Mouse (Mus musculus) liver, postnatal 0 days (tissue): Measurements from ENCODE around the gene Atrip. TPM values are rescaled to one million over a fixed set of nuclear protein-coding genes. Genes with fewer than 3 reads are reported as not detected.
A peak's percentile ranks its signal among the peaks of the same experiment; 100 is the strongest.

Experiments used
- ATAC-seq: fragments of 200-750 bp; cut with Nextera tagmentation; 2 replicates; pipeline ENCODE4 v1.8.0; 2017; ENCODE audit warnings: mild to moderate bottlenecking, moderate library complexity
- DNase-seq: peaks from one replicate; pipeline ENCODE4 v3.0.0-alpha.2; 2016
- H3K27ac ChIP-seq: fragments of 300-500 bp; sonication (generic); 2 replicates; pipeline ENCODE4 v1.5.1; 2014; ENCODE audit warnings: antibody characterized with exemption, moderate library complexity, mild to moderate bottlenecking, low read depth
- H3K27me3 ChIP-seq: fragments of 300-500 bp; sonication (generic); 2 replicates; pipeline ENCODE4 v1.6.1; 2014; ENCODE audit warnings: low read length, control low read depth, mixed read lengths; ENCODE audit not compliant: insufficient read depth
- H3K36me3 ChIP-seq: fragments of 300-500 bp; sonication (generic); replicated peaks from 2 replicates; pipeline ENCODE4 v1.6.1; 2014; ENCODE audit warnings: mild to moderate bottlenecking, control low read depth, low read length, moderate library complexity, mixed read lengths; ENCODE audit not compliant: insufficient read depth
- H3K4me1 ChIP-seq: fragments of 300-500 bp; sonication (generic); 2 replicates; pipeline ENCODE4 v1.6.1; 2014; ENCODE audit warnings: antibody characterized with exemption, mild to moderate bottlenecking, control low read depth; ENCODE audit not compliant: insufficient read depth
- H3K4me2 ChIP-seq: fragments of 300-500 bp; sonication (generic); 2 replicates; pipeline ENCODE4 v1.6.1; 2014; ENCODE audit warnings: low read depth, mild to moderate bottlenecking, low read length, moderate library complexity, mixed read lengths
- H3K4me3 ChIP-seq: fragments of 300-500 bp; sonication (generic); 2 replicates; pipeline ENCODE4 v1.5.1; 2014; ENCODE audit warnings: low read depth, low read length
- H3K9ac ChIP-seq: fragments of 300-500 bp; sonication (generic); replicated peaks from 2 replicates; pipeline ENCODE4 v1.6.1; 2014; ENCODE audit warnings: mild to moderate bottlenecking, moderate library complexity
- H3K9me3 ChIP-seq: fragments of 300-500 bp; sonication (generic); 2 replicates; pipeline ENCODE4 v1.6.1; 2016; ENCODE audit warnings: mild to moderate bottlenecking, control low read depth, low read length, mixed read lengths
- CTCF ChIP-seq: sonication (generic); IDR thresholded peaks from 2 replicates; pipeline ENCODE4 v1.5.1; 2016; ENCODE audit warnings: antibody characterized with exemption, low read depth
- EP300 ChIP-seq: IDR thresholded peaks from 2 replicates; pipeline ENCODE4 v1.6.1; 2016; ENCODE audit warnings: antibody characterized with exemption, low read depth, mild to moderate bottlenecking
- WGBS: fragments of 180-500 bp; shearing (Covaris S2); extraction: QIAGEN DNeasy Blood & Tissue Kit; methylation state at CpG from one replicate; pipeline ENCODE4 v1.1.7; 2014; ENCODE audit not compliant: insufficient replicate concordance; 5-methylcytosine and 5-hydroxymethylcytosine counted together
- polyA plus RNA-seq: library from polyadenylated mRNA; unstranded; fragments of >200 nt; fragmentation: Nextera tagmentation; extraction: Ambion mirVana; gene quantifications from 2 replicates; pipeline ENCODE4 v1.2.1, GENCODE M21; 2015

Atrip gene
- 6.1 and 6.7 TPM in 2 replicates for polyA plus RNA-seq

DNA sequence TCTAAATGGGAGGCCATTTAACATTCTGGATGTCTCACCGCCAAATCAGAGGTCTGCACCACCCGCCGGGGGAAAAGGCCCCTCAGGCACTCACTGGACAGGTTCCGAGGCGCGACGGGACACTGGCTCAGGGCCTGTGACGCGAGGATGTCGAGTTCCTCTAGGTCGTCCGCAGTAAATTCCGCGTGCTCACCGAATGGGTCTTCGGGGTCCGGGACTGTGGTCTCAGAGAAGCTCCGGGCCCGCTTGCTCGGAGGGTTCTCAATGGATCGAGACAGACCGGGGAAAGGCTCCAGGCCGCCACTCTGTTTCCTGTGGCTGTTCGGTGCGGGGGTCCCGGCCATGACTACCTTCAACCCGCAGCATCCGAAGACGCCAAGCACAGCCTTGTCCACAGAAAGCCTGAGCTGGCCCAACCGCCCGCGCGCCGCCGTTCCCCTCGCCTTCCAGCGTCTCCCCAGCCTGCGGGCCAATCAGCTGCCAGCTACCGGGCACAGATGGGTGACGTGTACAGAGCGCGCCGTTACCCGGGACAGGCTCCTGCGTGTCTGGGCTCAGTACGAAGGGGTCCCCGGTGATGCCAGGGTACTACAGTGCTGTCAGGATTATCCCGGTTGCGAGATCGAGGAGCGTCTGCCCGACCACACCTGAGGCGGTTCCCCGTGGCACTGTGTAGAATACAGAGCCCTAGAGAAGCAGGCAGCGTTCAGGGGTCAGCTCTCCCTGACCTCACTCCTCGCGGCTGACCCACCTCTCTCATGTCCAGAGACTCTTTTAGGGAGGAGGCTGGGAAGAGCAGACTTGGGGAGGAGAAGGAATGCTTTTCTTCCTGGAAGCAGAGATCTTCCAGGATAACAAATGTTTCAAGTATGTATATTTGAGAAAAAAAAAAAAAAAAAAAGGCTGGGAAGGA is at the start of gene Atrip:
Gene Atrip, minus strand, starts transcription at position 464 of the 913 bp plus-strand sequence.
- 1% methylated on average over 57 of the region's 57 CpGs for WGBS
- Histone ChIP-seq H3K9ac (peak within 1 kb of the TSS; percentile 86), H3K9me3 (no peaks in the 10 kb centered on the region), H3K27me3 (no peaks in the 10 kb centered on the region), H3K36me3 (peaks cover 24% of the 10 kb centered on the region), H3K4me3 (peak within 1 kb of the TSS; percentile 84), H3K4me2 (peak within 1 kb of the TSS; percentile 94), H3K4me1 (peaks cover 11% of the 10 kb centered on the region), H3K27ac (peak within 1 kb of the TSS; percentile 73)
- TF ChIP-seq CTCF (no peak), EP300 (no peak)
- DNase-seq (peak; percentile 93), ATAC-seq (peak; percentile 100)

DNA sequence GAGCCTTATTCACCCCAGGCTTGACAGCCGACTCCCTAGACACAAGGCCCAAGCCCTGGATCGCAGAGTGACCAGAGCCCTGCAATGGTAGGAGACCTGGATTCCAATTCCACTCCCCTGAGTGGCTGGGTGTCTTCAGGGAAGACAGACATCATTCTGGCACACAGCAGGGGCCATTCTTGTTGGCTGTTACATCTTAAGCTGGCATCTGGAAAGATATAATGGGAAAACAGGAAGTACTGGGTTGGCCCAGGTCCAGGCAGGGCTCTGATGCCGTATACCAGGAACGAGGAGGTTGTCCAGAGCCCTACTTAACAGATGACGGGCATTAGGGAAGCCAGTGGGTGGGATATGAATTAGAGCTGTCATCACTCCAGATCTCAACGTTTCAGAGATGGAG is 49.3 kb upstream of the Atrip start:
- no peak for ATAC-seq
- peak; percentile 15 for DNase-seq
- TF ChIP-seq CTCF (no peak), EP300 (no peak)

DNA sequence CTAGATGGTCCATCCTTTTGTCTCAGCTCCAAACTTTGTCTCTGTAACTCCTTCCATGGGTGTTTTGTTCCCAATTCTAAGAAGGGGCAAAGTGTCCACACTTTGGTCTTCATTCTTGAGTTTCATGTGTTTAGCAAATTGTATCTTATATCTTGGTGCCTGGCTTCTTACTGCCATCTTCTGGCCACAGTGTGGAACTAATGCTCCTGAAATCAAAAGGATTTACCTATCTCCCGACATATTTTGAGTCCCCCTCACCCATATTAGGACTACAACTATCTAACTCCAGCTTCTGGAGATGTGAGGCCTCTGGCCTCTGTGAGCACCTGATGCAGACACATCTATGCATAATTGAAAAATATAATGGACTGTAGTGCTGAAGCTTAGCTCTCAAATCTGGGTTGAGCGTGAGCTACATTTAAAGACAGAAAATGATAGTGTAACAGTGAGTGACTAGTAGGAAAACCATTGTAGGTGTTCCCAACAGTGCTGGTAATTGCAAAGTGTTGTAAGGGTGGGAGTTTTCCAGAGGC is 48.7 kb upstream of the Atrip start:
- 41% methylated on average over 2 of the region's 2 CpGs for WGBS
- DNase-seq: peak; percentile 27
- Histone ChIP-seq H3K36me3 (peaks cover 5% of the 10 kb centered on the region; the same call in 1 of the 2 replicates), H3K4me1 (0 out of 2 replicates have a peak, but pooled peaks cover 3% of the 10 kb centered on the region), H3K27me3 (no peaks in the 10 kb centered on the region), H3K4me3 (no peak overlapping the region), H3K4me2 (no peak overlapping the region), H3K9me3 (no peaks in the 10 kb centered on the region), H3K9ac (no peak overlapping the region), H3K27ac (no peak overlapping the region)
- ATAC-seq: no peak
- TF ChIP-seq CTCF (peak; percentile 74), EP300 (no peak)

More for the DNA sequence above, 49.3 kb upstream of the Atrip start:
- Histone ChIP-seq H3K4me2 (no peak overlapping the region), H3K9ac (no peak overlapping the region), H3K27me3 (no peaks in the 10 kb centered on the region), H3K4me1 (0 out of 2 replicates have a peak, but pooled peaks cover 3% of the 10 kb centered on the region), H3K4me3 (no peak overlapping the region), H3K9me3 (no peaks in the 10 kb centered on the region), H3K36me3 (no peaks in the 10 kb centered on the region; the same call in 1 of the 2 replicates), H3K27ac (no peak overlapping the region)
- 45% methylated on average over 6 of the region's 6 CpGs for WGBS

DNA sequence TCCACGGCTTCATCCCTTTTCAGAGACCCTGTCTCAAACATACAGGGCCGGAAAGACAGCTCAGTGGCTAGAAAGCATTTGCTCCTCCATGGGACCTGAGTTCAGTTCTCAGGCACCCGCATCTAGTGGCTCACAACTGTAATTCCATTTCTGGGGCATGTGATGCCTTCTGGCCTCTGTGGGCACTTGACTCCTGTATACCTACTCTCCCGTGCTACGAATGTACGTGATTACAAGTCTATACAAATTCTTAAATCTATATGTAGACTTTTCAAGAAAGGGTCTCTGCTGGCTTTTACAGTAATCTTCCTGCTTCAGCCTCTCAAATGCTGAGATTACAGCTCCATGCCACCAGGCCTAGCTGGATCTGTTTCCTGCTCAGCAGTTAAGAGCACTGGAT is 47.0 kb upstream of the Atrip start:
- H3K36me3 ChIP-seq: peaks cover 9% of the 10 kb centered on the region; the same call in 1 of the 2 replicates
- TF ChIP-seq EP300 (no peak), CTCF (no peak)
- 74% methylated on average over 6 of the region's 6 CpGs for WGBS
- no peak overlapping the region for H3K27ac ChIP-seq
- no peaks in the 10 kb centered on the region for H3K27me3 ChIP-seq
- H3K4me3 ChIP-seq: no peak overlapping the region
- H3K4me1 ChIP-seq: 0 out of 2 replicates have a peak, but pooled peaks cover 3% of the 10 kb centered on the region
- no peak overlapping the region for H3K4me2 ChIP-seq
- H3K9ac ChIP-seq: no peak overlapping the region
- H3K9me3 ChIP-seq: no peaks in the 10 kb centered on the region
- no peak for ATAC-seq
- DNase-seq: no peak

DNA sequence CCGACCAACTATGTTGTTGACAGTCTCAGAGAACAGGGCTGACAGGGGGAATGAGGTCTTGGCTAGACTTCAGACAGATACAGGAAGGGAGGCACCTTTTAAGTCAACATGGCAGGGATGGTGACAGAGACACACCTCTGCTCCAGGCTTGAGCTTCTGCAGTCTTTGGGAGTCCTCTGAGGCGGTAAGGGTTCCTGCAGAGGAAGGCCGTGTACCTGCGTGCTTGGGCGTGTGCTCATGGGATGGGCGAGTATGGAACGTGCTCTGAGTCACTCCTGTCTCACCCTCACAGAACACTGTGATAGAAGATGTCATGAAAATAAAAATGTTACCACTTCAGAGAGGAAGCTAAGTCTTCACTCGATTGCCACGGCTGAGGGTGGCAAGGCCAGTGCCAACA is 45.6 kb upstream of the Atrip start:
- H3K4me1 ChIP-seq: 0 out of 2 replicates have a peak, but pooled peaks cover 3% of the 10 kb centered on the region
- 84% methylated on average over 9 of the region's 9 CpGs for WGBS
- H3K4me2 ChIP-seq: no peak overlapping the region
- no peak overlapping the region for H3K27ac ChIP-seq
- no peak overlapping the region for H3K9ac ChIP-seq
- no peak for ATAC-seq
- no peak for DNase-seq
- TF ChIP-seq EP300: no peak
- no peak for TF ChIP-seq CTCF
- H3K4me3 ChIP-seq: no peak overlapping the region
- no peaks in the 10 kb centered on the region for H3K9me3 ChIP-seq
- H3K36me3 ChIP-seq: peaks cover 12% of the 10 kb centered on the region; the same call in 1 of the 2 replicates
- H3K27me3 ChIP-seq: no peaks in the 10 kb centered on the region

DNA sequence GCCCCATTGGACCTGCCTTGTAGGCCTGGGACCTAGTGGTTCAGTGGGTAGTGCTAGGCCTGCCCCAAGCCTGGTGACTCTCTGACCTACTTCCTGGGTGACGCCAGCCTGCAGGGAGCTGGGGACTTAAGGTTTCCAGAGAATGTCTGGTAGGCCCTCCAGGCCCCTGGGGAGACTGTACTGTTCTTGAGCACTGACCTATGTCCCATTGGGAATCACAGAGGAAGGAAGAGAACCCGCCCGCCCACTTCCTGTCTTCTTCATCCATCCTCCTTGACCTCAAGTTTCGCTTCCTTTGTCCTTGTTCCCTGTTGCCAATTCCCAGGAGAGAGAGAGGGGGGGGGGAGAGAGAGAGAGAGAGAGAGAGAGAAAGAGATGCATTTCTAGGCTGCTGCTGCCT is 44.2 kb upstream of the Atrip start:
- peak; percentile 47 for ATAC-seq

More for the DNA sequence above, 44.2 kb upstream of the Atrip start:
- no peaks in the 10 kb centered on the region for H3K9me3 ChIP-seq
- WGBS: 59% methylated on average over 4 of the region's 4 CpGs
- DNase-seq: peak; percentile 21
- no peaks in the 10 kb centered on the region for H3K27me3 ChIP-seq
- peaks cover 16% of the 10 kb centered on the region; the same call in 1 of the 2 replicates for H3K36me3 ChIP-seq
- H3K4me1 ChIP-seq: no peaks in the 10 kb centered on the region
- no peak overlapping the region for H3K9ac ChIP-seq
- H3K4me2 ChIP-seq: no peak overlapping the region
- H3K27ac ChIP-seq: no peak overlapping the region
- TF ChIP-seq EP300: no peak
- no peak for TF ChIP-seq CTCF
- no peak overlapping the region for H3K4me3 ChIP-seq
